Mouse (Mus musculus) brown adipose tissue, adult 24 weeks (tissue): Measurements from ENCODE around the gene Olfr1104. TPM values are rescaled to one million over a fixed set of nuclear protein-coding genes. Genes with fewer than 3 reads are reported as not detected.

ENCODE experiments used
- H3K27ac ChIP-seq: fragments of 200-500 bp; replicated peaks from 2 replicates; pipeline ENCODE4 v1.5.1; 2012; ENCODE audit warnings: low read depth, mild to moderate bottlenecking, low read length
- H3K4me1 ChIP-seq: fragments of 200-500 bp; 2 replicates; pipeline ENCODE4 v1.6.1; 2012; ENCODE audit warnings: low read length, mixed read lengths; ENCODE audit not compliant: control insufficient read depth, insufficient read depth, insufficient read length
- H3K4me3 ChIP-seq: fragments of 200-500 bp; 2 replicates; pipeline ENCODE4 v1.5.1; 2012; ENCODE audit warnings: low read depth, mild to moderate bottlenecking, low read length, moderate library complexity; ENCODE audit not compliant: insufficient read depth
- polyA plus RNA-seq: library from polyadenylated mRNA; stranded (reverse); fragments of >200 nt; gene quantifications from 2 replicates; pipeline ENCODE4 v1.2.4, GENCODE M21; 2012; ENCODE audit not compliant: missing spikeins, insufficient read depth, insufficient read length

Gene Olfr1104
- polyA plus RNA-seq = not detected in 2 replicates

- H3K4me1 ChIP-seq = no peaks in the 10 kb centered on the region
- no peak within 1 kb of the TSS for H3K27ac ChIP-seq
- no peak within 1 kb of the TSS for H3K4me3 ChIP-seq
Measured at GRCm38 (mm10) chr2:87026980-87027379, at the start of gene Olfr1104. TSS of gene Olfr1104 (minus strand) at chr2:87027080.

DNA sequence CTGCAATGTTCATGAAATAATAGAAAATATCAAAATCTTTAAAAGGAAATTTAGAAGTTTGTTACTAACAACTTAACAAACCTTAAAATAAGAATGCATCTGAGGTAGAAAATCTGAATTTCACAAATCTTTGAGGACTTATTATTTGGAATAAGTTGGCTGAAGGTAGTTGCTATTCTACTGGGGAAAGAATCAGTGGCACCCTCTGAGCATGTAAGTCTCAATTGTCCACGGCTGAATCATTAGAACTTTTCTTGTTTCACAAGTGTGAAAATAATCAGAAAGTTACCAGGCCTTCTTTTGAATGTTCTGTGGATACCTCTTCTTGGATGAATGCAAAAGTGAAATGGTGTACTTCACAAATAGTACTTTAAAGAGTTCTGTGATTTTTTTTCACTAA lies 48.8 kb upstream of the Olfr1104 start, which contains the start of gene Olfr1107:
Gene Olfr1107, minus strand, starts transcription at position 101 of the 400 bp plus-strand sequence.
- no peak within 1 kb of the TSS for H3K27ac ChIP-seq
- no peak within 1 kb of the TSS for H3K4me3 ChIP-seq
- H3K4me1 ChIP-seq = no peaks in the 10 kb centered on the region

DNA sequence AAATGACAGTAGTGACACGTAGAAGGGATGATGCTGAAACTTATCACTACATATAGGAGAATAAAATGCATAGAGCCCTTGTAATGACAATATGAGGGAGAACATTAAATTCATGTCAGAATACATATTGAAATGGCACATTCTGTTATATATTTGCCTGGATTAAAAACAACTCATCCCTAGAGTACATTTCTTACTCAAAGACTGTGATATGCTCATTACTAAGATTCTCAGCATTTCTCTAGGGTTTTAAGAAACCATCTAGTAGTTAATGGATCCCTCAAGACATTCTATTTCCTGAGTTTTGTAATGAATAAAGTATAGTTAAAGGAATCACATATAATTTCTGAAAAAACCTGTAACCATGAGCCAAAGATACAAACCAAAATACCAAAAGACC lies 25.3 kb upstream of the Olfr1104 start, which contains the start of gene Olfr1106:
Gene Olfr1106, minus strand, starts transcription at position 101 of the 400 bp plus-strand sequence.
- Histone ChIP-seq H3K4me1 (no peaks in the 10 kb centered on the region), H3K4me3 (no peak within 1 kb of the TSS)

DNA sequence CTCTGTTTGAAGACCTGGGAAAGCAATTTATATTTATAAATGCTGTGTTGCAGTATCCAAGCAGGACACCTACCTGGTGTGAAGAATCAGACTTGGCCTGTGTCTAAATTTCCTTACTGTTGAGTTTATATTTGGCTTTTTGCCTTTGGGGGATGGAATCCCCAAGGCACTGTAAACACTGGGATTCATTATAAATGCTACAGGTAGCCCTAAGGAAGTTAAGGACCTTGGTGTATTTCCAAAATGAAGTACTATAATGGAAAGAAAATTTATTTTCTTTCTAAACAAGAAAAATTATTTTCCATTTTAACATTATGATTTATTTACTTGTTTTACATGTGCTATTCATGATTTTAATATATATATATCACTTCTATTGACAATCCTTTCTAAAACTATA lies 9.6 kb upstream of the Olfr1104 start, which contains the start of gene Olfr1105:
Gene Olfr1105, minus strand, starts transcription at position 101 of the 400 bp plus-strand sequence.
- Histone ChIP-seq H3K4me3 (no peak within 1 kb of the TSS), H3K4me1 (no peaks in the 10 kb centered on the region)

More for the DNA sequence above, 25.3 kb upstream of the Olfr1104 start, which contains the start of gene Olfr1106:
- H3K27ac ChIP-seq = no peak within 1 kb of the TSS

DNA sequence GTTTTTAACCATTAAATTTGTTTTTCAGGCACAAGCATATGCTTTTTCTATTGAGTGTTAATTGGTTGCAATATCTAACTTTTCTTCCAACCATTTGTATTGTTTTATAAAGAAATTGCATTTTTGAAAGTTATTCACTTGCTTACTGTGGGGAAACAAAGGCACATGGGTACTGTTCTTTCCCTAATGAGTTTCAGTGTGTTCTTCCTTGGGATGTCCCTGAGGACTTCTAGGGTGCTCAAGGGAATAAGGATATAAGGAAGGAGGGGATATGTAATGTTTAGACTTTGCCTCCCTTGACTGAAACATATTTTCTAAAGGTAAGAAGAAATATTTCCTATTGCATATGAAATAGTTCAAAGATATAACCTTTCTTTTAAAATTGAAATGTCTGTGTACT lies 28.8 kb downstream of the Olfr1104 start, which contains the start of gene Olfr1102:
Gene Olfr1102, plus strand, starts transcription at position 301 of the 400 bp plus-strand sequence.
- no peaks in the 10 kb centered on the region for H3K4me1 ChIP-seq
- no peak within 1 kb of the TSS for H3K4me3 ChIP-seq
- no peak within 1 kb of the TSS for H3K27ac ChIP-seq

More for the DNA sequence above, 9.6 kb upstream of the Olfr1104 start, which contains the start of gene Olfr1105:
- H3K27ac ChIP-seq = no peak within 1 kb of the TSS

DNA sequence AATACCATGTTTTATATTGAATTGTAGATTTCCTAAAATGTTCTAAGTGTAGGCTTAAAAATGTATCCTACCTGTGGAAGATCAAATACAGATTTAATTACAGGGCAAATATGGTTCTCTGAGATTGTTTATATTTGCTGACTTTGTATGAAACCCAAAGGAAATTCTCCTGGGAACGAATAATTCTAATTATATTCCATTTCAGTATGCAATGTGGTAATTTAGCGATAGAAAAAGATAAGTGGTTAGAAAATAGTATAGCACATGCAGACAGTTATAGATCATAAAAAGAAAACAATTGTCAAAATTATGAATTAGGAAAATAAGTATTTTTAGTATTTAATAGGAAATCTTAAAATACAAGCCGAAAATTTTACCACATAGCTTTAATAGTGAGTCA lies 35.8 kb downstream of the Olfr1104 start, which contains the start of gene Olfr1101:
Gene Olfr1101, minus strand, starts transcription at position 101 of the 400 bp plus-strand sequence.
- Histone ChIP-seq H3K27ac (no peak within 1 kb of the TSS), H3K4me1 (no peaks in the 10 kb centered on the region), H3K4me3 (no peak within 1 kb of the TSS)

DNA sequence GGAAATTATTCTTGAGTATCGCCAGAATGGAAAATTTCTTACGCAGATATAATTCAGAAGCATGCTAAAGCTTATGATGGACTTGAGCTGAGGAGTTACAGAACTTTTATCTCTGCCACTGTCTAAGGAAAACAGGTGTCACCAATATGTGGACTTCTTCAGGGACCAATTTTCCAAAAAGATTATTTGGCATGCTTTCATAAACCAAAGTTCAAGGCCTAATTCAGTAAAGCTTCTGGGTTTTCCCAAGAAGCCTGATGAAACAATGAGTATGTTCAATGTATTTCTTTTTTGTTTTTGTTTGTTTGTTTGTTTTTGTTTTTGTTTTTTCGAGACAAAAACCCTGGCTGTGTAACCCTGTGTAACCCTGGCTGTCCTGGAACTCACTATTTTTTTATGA lies 47.0 kb downstream of the Olfr1104 start, which contains the start of gene Olfr1100:
Gene Olfr1100, minus strand, starts transcription at position 101 of the 400 bp plus-strand sequence.
- H3K4me1 ChIP-seq = no peaks in the 10 kb centered on the region
- H3K4me3 ChIP-seq = no peak within 1 kb of the TSS
- no peak within 1 kb of the TSS for H3K27ac ChIP-seq

Other genes with a start within 250 kb of the Olfr1104 start
- gene Olfr1093, start 244.6 kb downstream of the Olfr1104 start, polyA plus RNA-seq = not detected in 2 replicates
- gene Olfr141, start 217.1 kb downstream of the Olfr1104 start, polyA plus RNA-seq = not detected in 2 replicates
- gene Olfr1094, start 202.4 kb downstream of the Olfr1104 start, polyA plus RNA-seq = not detected in 2 replicates
- not detected in 2 replicates for gene Olfr1095, start 175.4 kb downstream of the Olfr1104 start, polyA plus RNA-seq
- not detected in 2 replicates for gene Gm13723, start 152.3 kb downstream of the Olfr1104 start, polyA plus RNA-seq
- gene Olfr1097, start 134.9 kb downstream of the Olfr1104 start, polyA plus RNA-seq = not detected in 2 replicates
- gene Olfr1098, start 102.5 kb downstream of the Olfr1104 start, polyA plus RNA-seq = not detected in 2 replicates
- gene Olfr1099, start 66.4 kb downstream of the Olfr1104 start, polyA plus RNA-seq = not detected in 2 replicates
- not detected in 2 replicates for gene Olfr1100, start 47.1 kb downstream of the Olfr1104 start, polyA plus RNA-seq
- not detected in 2 replicates for gene Olfr1101, start 35.9 kb downstream of the Olfr1104 start, polyA plus RNA-seq
- not detected in 2 replicates for gene Olfr1102, start 28.7 kb downstream of the Olfr1104 start, polyA plus RNA-seq
- not detected in 2 replicates for gene Olfr1105, start 9.5 kb upstream of the Olfr1104 start, polyA plus RNA-seq
- gene Olfr1106, start 25.2 kb upstream of the Olfr1104 start, polyA plus RNA-seq = not detected in 2 replicates
- gene Olfr1107, start 48.7 kb upstream of the Olfr1104 start, polyA plus RNA-seq = not detected in 2 replicates
- gene Olfr1109, start 68.9 kb upstream of the Olfr1104 start, polyA plus RNA-seq = not detected in 2 replicates
- gene Olfr259, start 87.5 kb upstream of the Olfr1104 start, polyA plus RNA-seq = not detected in 2 replicates
- gene Olfr1110, start 113.2 kb upstream of the Olfr1104 start, polyA plus RNA-seq = not detected in 2 replicates
- not detected in 2 replicates for gene Olfr1111, start 125.5 kb upstream of the Olfr1104 start, polyA plus RNA-seq
- gene Olfr1112, start 160.7 kb upstream of the Olfr1104 start, polyA plus RNA-seq = not detected in 2 replicates
- not detected in 2 replicates for gene Olfr1113, start 181.9 kb upstream of the Olfr1104 start, polyA plus RNA-seq
- gene Olfr1115, start 220.9 kb upstream of the Olfr1104 start, polyA plus RNA-seq = not detected in 2 replicates
- gene Olfr1116, start 240.5 kb upstream of the Olfr1104 start, polyA plus RNA-seq = not detected in 2 replicates